Mouse (Mus musculus) right cerebral cortex, postnatal 36 days (tissue): Measurements from ENCODE around the gene Ror1.

Experiments
- DNase-seq, 2 experiments: peaks; one replicate each; pipeline ENCODE4 v3.0.0; 2022; ENCODE audit warnings: low spot score in 2 of 2, mixed read lengths in 1 of 2

Ror1 gene

DNA sequence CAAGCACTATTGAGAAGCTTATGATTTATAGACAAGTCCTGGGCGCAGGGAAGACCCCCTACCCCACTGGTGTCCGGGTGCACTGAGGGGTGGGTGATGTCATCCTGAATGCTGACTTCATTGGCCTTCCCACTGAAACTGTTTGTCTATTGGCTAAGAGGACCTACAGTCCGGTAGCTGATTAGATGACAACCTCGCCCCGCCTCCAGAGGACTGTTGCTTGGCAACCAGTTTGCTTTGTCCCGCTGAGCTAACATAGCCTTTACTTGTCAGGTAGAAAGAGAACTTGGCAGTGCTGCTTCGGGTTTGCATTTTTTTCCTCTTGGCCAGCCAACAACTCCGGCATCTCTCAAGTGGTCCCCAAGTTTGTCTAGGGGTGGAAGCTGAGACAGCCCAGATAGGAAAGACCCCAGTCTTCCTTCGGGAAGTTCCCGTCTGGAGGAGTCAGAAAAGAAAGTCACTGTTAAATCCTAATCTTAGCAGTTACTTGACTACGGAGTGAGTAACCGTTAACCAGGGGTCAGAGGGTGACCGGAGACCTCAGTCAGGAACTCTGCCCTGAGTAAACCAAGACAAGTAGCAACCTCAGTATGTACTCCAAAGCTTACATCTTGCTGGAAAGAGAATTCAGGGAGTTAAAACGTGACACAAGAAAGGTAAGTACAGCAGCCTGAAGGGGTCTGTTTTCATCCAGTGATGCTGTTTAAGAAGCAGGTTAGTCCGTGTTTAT, 383.2 kb downstream of the Ror1 start, which contains the start of gene Ube2u:
Gene Ube2u (plus strand): TSS at position 258 of the 730 bp plus-strand sequence.
- peak; percentile 18 to 32 for DNase-seq

DNA sequence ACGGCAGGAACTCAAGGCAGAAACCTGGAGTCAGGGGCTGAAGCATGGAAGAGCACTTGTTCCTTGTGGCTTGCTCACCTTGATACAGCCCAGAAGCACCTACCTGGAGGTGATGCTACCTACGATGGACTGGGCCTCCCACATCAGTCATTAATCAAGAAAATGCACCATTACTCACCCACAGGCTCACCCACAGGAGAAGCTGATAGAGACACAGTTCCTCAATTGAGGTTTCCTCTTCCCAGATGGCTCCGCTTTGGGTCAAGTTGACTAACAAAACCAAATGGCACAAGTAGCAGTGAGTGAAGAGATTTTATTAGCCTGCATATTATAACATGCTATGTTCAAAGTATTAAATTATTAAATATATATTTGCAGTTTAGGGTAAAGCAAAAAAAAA, 392.9 kb downstream of the Ror1 start:
- no peak for DNase-seq
